Mouse (Mus musculus) heart, embryonic 16.5 days (tissue): ENCODE measurements at regions not wholly inside any gene's neighbourhood (a gene's known extent, or its start where the extent isn't known, plus 50 kb on each side); places are given as distances from the start of the nearest gene placed in this dataset.

ENCODE experiments used
- ATAC-seq: fragments of 200-750 bp; cut with Nextera tagmentation; replicated peaks from 2 replicates; pipeline ENCODE4 v1.8.0; 2017; ENCODE audit warnings: moderate number of reproducible peaks; ENCODE audit not compliant: insufficient read depth, low FRiP score; ENCODE audit errors: extremely low read depth
- H3K27ac ChIP-seq: fragments of 300-500 bp; sonication (generic); 2 replicates; pipeline ENCODE4 v1.5.1; 2014; ENCODE audit warnings: mild to moderate bottlenecking, low read length, control low read depth, moderate library complexity
- H3K27me3 ChIP-seq: fragments of 300-500 bp; sonication (generic); 2 replicates; pipeline ENCODE4 v1.6.1; 2014; ENCODE audit warnings: low read length, mixed read lengths; ENCODE audit not compliant: control insufficient read depth, insufficient read depth
- H3K36me3 ChIP-seq: fragments of 300-500 bp; sonication (generic); 2 replicates; pipeline ENCODE4 v1.6.1; 2014; ENCODE audit not compliant: control insufficient read depth, insufficient read depth
- H3K4me1 ChIP-seq: fragments of 300-500 bp; sonication (generic); 2 replicates; pipeline ENCODE4 v1.6.1; 2014; ENCODE audit warnings: low read length, mixed read lengths; ENCODE audit not compliant: control insufficient read depth, insufficient read depth
- H3K4me2 ChIP-seq: fragments of 300-500 bp; sonication (generic); 2 replicates; pipeline ENCODE4 v1.6.1; 2014; ENCODE audit warnings: low read depth, mild to moderate bottlenecking, control low read depth, low read length
- H3K4me3 ChIP-seq: fragments of 300-500 bp; sonication (generic); 2 replicates; pipeline ENCODE4 v1.5.1; 2014; ENCODE audit warnings: mild to moderate bottlenecking, control low read depth, low read length
- H3K9ac ChIP-seq: fragments of 300-500 bp; sonication (generic); 2 replicates; pipeline ENCODE4 v1.6.1; 2014; ENCODE audit warnings: low read length, control low read depth
- H3K9me3 ChIP-seq: fragments of 300-500 bp; sonication (generic); replicated peaks from 2 replicates; pipeline ENCODE4 v1.6.1; 2016; ENCODE audit warnings: low read length; ENCODE audit not compliant: control insufficient read depth
- WGBS: fragments of 180-500 bp; shearing (Covaris S2); extraction: QIAGEN DNeasy Blood & Tissue Kit; methylation state at CpG from one replicate; pipeline ENCODE4 v1.1.7; 2014; 5-methylcytosine and 5-hydroxymethylcytosine counted together

DNA sequence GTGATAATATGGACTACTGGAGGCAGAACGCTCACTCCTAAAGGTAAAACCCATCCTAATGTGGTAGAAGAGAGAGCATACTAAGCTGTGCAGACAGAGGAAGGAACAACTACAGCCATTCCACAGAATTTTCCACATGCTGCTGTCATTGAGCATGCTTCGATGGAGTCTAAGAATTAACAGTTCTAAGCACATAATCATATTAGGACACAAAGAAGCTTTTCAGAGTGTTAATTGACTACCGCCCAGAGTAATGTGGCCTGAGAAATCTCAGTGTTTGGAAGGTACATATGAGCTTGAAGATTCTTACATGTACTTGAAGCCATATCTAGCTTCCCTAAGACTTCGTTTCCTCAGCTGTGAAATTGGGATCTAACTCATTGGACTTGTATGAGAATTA is 508.3 kb upstream of the Dmac1 start:
- Histone ChIP-seq H3K27ac (no peak overlapping the region), H3K9ac (no peak overlapping the region), H3K4me2 (no peak overlapping the region), H3K36me3 (no peaks in the 10 kb centered on the region), H3K9me3 (no peaks in the 10 kb centered on the region), H3K4me3 (no peak overlapping the region), H3K27me3 (no peaks in the 10 kb centered on the region), H3K4me1 (no peaks in the 10 kb centered on the region)
- WGBS = 86% methylated on average over 4 of the region's 4 CpGs
- ATAC-seq = no peak

DNA sequence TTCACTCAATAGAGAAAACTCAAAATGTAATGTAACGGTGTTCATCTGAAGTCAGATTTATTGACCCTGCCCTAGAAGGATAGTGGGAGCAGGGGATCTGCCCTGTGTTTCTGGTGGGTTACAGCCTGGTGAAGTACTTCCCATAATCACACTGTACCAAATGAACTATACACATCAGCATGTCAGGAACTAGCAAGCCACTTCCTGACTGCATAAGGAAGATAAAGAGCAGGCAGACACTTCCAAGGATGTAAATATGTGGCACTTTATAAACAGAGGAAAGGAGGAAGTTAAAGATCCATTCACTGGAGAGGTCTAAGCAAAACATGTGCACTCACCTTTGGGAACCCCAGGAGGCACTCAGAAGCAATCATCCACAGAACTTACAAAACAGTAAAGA is 501.4 kb upstream of the Dmac1 start:
- H3K9me3 ChIP-seq = no peaks in the 10 kb centered on the region
- WGBS = 67% methylated on average over 1 of the region's 1 CpGs
- H3K27me3 ChIP-seq = no peaks in the 10 kb centered on the region
- no peaks in the 10 kb centered on the region for H3K36me3 ChIP-seq
- no peak overlapping the region for H3K27ac ChIP-seq
- no peak overlapping the region for H3K9ac ChIP-seq
- H3K4me3 ChIP-seq = no peak overlapping the region
- no peak for ATAC-seq
- no peaks in the 10 kb centered on the region for H3K4me1 ChIP-seq
- H3K4me2 ChIP-seq = no peak overlapping the region

- no peaks in the 10 kb centered on the region for H3K4me1 ChIP-seq
- H3K36me3 ChIP-seq = no peaks in the 10 kb centered on the region
- H3K9ac ChIP-seq = no peak overlapping the region
- ATAC-seq = no peak
- no peaks in the 10 kb centered on the region for H3K27me3 ChIP-seq
- 33% methylated on average over 1 of the region's 1 CpGs for WGBS
- no peak overlapping the region for H3K4me2 ChIP-seq
- no peak overlapping the region for H3K27ac ChIP-seq
- H3K4me3 ChIP-seq = no peak overlapping the region
- no peaks in the 10 kb centered on the region for H3K9me3 ChIP-seq
Observed at GRCm38 (mm10) chr4:75764141-75764540, 486.0 kb upstream of the Dmac1 start.

- WGBS = 64% methylated on average over 6 of the region's 6 CpGs
- no peak overlapping the region for H3K4me2 ChIP-seq
- no peaks in the 10 kb centered on the region for H3K27me3 ChIP-seq
- no peaks in the 10 kb centered on the region for H3K36me3 ChIP-seq
- H3K9ac ChIP-seq = no peak overlapping the region
- H3K9me3 ChIP-seq = no peaks in the 10 kb centered on the region
- H3K27ac ChIP-seq = no peak overlapping the region
- no peaks in the 10 kb centered on the region for H3K4me1 ChIP-seq
- H3K4me3 ChIP-seq = no peak overlapping the region
- no peak for ATAC-seq
Observed at GRCm38 (mm10) chr4:75744605-75745004, 466.5 kb upstream of the Dmac1 start.

DNA sequence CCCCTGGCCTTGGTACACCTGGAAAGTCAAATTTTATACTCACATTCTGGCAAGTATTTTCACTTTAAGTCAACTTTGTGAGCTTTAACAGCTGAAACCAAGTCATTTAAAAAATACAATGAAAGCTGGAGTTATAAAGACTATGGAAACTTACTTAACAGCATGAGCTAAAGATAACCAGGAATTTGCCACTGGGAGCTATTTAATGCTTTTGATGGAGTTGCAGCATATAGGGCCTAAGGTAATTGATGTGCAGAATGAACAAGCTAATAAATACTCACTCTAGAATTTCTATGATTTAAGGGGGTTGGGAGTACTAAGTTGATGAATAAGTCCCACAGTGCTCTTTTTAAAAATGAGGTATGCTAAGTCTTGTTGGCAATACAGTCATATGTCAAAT is 463.5 kb upstream of the Dmac1 start:
- Histone ChIP-seq H3K27ac (no peak overlapping the region), H3K4me3 (no peak overlapping the region), H3K4me1 (no peaks in the 10 kb centered on the region), H3K36me3 (no peaks in the 10 kb centered on the region), H3K9ac (no peak overlapping the region), H3K4me2 (no peak overlapping the region), H3K27me3 (no peaks in the 10 kb centered on the region), H3K9me3 (no peaks in the 10 kb centered on the region)
- ATAC-seq = no peak

- H3K4me3 ChIP-seq = no peak overlapping the region
- no peaks in the 10 kb centered on the region for H3K9me3 ChIP-seq
- peak overlapping the region; percentile 74 for H3K27ac ChIP-seq
- no peak overlapping the region for H3K9ac ChIP-seq
- WGBS = 28% methylated on average over 3 of the region's 3 CpGs
- no peaks in the 10 kb centered on the region for H3K36me3 ChIP-seq
- peak; percentile 65; the same call in 1 of the 2 replicates for ATAC-seq
- no peaks in the 10 kb centered on the region for H3K27me3 ChIP-seq
- H3K4me2 ChIP-seq = no peak overlapping the region
- peaks cover 7% of the 10 kb centered on the region for H3K4me1 ChIP-seq
Observed at GRCm38 (mm10) chr4:75730798-75731400, 452.8 kb upstream of the Dmac1 start.

DNA sequence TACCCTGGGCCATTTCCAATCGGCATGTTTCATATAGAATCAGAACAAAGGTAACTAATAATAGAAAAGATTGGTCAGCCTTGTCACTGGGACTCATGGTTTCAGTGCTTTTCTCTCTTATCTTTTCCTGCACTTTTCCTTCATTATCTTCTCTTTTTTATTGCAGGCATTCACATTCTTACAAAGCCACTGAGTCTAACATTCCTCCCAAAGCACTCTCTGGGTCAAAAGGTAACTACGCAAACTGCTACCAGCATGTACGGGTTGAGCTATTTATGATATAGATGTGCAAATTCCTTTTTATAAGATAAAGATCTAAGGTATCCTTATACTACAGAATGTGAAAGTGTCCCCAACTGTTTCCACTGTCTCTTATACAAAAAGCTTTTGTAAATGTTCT is 436.5 kb upstream of the Dmac1 start:
- H3K4me1 ChIP-seq = no peaks in the 10 kb centered on the region
- H3K4me3 ChIP-seq = no peak overlapping the region
- no peaks in the 10 kb centered on the region for H3K9me3 ChIP-seq
- H3K27ac ChIP-seq = no peak overlapping the region
- WGBS = 71% methylated on average over 3 of the region's 3 CpGs
- no peaks in the 10 kb centered on the region for H3K27me3 ChIP-seq
- H3K4me2 ChIP-seq = no peak overlapping the region
- H3K36me3 ChIP-seq = no peaks in the 10 kb centered on the region
- ATAC-seq = no peak
- H3K9ac ChIP-seq = no peak overlapping the region

- Histone ChIP-seq H3K27ac (no peak overlapping the region), H3K9ac (no peak overlapping the region), H3K4me2 (no peak overlapping the region), H3K27me3 (no peaks in the 10 kb centered on the region), H3K36me3 (no peaks in the 10 kb centered on the region), H3K9me3 (no peaks in the 10 kb centered on the region), H3K4me3 (no peak overlapping the region), H3K4me1 (no peaks in the 10 kb centered on the region)
- WGBS = 80% methylated on average over 1 of the region's 1 CpGs
- no peak for ATAC-seq
Observed at GRCm38 (mm10) chr4:75713960-75714359, 435.9 kb upstream of the Dmac1 start.

GRCm38 (mm10) chr4:75700780-75701378 is 422.8 kb upstream of the Dmac1 start:
- WGBS = 75% methylated on average over 3 of the region's 3 CpGs
- Histone ChIP-seq H3K36me3 (no peaks in the 10 kb centered on the region), H3K4me1 (no peaks in the 10 kb centered on the region), H3K4me3 (no peak overlapping the region), H3K4me2 (no peak overlapping the region), H3K27ac (no peak overlapping the region), H3K9ac (no peak overlapping the region), H3K9me3 (no peaks in the 10 kb centered on the region), H3K27me3 (no peaks in the 10 kb centered on the region)
- no peak for ATAC-seq
